Mouse (Mus musculus) lung, postnatal 0 days (tissue): ENCODE data around the gene Zfyve21. TPM values are rescaled to one million over a fixed set of nuclear protein-coding genes. Genes with fewer than 3 reads are reported as not detected.

ENCODE experiments used
- ATAC-seq: fragments of 200-750 bp; cut with Nextera tagmentation; 2 replicates; pipeline ENCODE4 v1.8.0; 2017; ENCODE audit warnings: moderate library complexity
- DNase-seq: peaks from one replicate; pipeline ENCODE4 v3.0.0-alpha.2; 2016; ENCODE audit warnings: low spot score
- H3K27ac ChIP-seq: fragments of 300-500 bp; sonication (generic); 2 replicates; pipeline ENCODE4 v1.5.1; 2014; ENCODE audit warnings: antibody characterized with exemption, mild to moderate bottlenecking, low read length, mixed read lengths
- H3K27me3 ChIP-seq: fragments of 300-500 bp; sonication (generic); replicated peaks from 2 replicates; pipeline ENCODE4 v1.6.1; 2014; ENCODE audit warnings: low read length, mixed read lengths; ENCODE audit not compliant: insufficient read depth
- H3K36me3 ChIP-seq: fragments of 300-500 bp; sonication (generic); 2 replicates; pipeline ENCODE4 v1.6.1; 2014; ENCODE audit warnings: low read length, mixed read lengths; ENCODE audit not compliant: insufficient read depth
- H3K4me1 ChIP-seq: fragments of 300-500 bp; sonication (generic); 2 replicates; pipeline ENCODE4 v1.6.1; 2014; ENCODE audit warnings: antibody characterized with exemption, low read depth, low read length, mixed read lengths; ENCODE audit not compliant: insufficient read depth
- H3K4me2 ChIP-seq: fragments of 300-500 bp; sonication (generic); replicated peaks from 2 replicates; pipeline ENCODE4 v1.6.1; 2014; ENCODE audit warnings: low read depth, mild to moderate bottlenecking, low read length, moderate library complexity, mixed read lengths
- H3K4me3 ChIP-seq: fragments of 300-500 bp; sonication (generic); 2 replicates; pipeline ENCODE4 v1.5.1; 2014; ENCODE audit warnings: low read depth, low read length
- H3K9ac ChIP-seq: fragments of 300-500 bp; sonication (generic); replicated peaks from 2 replicates; pipeline ENCODE4 v1.6.1; 2014; ENCODE audit warnings: low read depth, mild to moderate bottlenecking
- H3K9me3 ChIP-seq: fragments of 300-500 bp; sonication (generic); 2 replicates; pipeline ENCODE4 v1.6.1; 2016; ENCODE audit warnings: low read length, mixed read lengths
- CTCF ChIP-seq: IDR thresholded peaks from 2 replicates; pipeline ENCODE4 v1.5.1; 2016; ENCODE audit warnings: antibody characterized with exemption, mild to moderate bottlenecking
- EP300 ChIP-seq: IDR thresholded peaks from 2 replicates; pipeline ENCODE4 v1.6.1; 2016; ENCODE audit warnings: antibody characterized with exemption, mild to moderate bottlenecking, control low read depth
- WGBS: fragments of 180-500 bp; shearing (Covaris S2); extraction: QIAGEN DNeasy Blood & Tissue Kit; methylation state at CpG from one replicate; pipeline ENCODE4 v1.1.7; 2014; 5-methylcytosine and 5-hydroxymethylcytosine counted together
- polyA plus RNA-seq: library from polyadenylated mRNA; unstranded; fragments of >200 nt; fragmentation: Nextera tagmentation; extraction: Ambion mirVana; gene quantifications from 2 replicates; pipeline ENCODE4 v1.2.1, GENCODE M21; 2015

Gene Zfyve21
- polyA plus RNA-seq, 1 experiment from 2014 or later = 163 TPM

DNA sequence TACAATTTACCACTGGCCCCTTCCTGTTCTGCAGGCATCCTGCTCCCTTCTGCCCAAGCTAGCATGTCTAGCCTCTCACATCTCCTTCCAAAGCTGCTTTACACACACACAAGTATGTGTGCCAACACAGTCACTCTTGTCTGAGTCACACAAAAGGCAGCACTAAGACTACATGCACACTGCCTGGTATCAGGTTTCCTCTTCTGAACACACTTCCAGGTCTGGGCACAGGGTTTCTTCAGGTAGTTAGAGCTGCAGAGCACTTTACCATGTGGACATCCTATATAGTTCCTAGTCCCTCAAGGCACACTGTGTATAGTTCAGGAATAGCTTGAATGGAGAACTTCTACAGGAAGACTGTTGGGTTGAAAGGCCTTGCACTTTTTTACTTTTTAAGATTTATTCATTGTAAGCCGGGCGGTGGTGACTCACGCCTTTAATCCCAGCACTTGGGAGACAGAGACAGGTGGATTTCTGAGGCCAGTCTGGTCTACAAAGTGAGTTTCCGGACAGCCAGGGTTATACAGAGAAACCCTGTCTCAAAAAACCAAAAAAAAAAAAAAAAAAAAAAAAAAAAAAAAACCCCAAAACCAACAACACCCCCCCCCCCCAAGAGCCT lies 50.3 kb downstream of the Zfyve21 start:
- Histone ChIP-seq H3K4me2 (no peak overlapping the region), H3K9me3 (no peaks in the 10 kb centered on the region), H3K36me3 (peaks cover 27% of the 10 kb centered on the region; the same call in 1 of the 2 replicates), H3K27me3 (no peaks in the 10 kb centered on the region), H3K4me1 (no peaks in the 10 kb centered on the region), H3K9ac (no peak overlapping the region), H3K27ac (no peak overlapping the region), H3K4me3 (no peak overlapping the region)
- DNase-seq = no peak
- TF ChIP-seq CTCF (no peak), EP300 (no peak)
- 91% methylated on average over 4 of the region's 4 CpGs for WGBS
- no peak for ATAC-seq

DNA sequence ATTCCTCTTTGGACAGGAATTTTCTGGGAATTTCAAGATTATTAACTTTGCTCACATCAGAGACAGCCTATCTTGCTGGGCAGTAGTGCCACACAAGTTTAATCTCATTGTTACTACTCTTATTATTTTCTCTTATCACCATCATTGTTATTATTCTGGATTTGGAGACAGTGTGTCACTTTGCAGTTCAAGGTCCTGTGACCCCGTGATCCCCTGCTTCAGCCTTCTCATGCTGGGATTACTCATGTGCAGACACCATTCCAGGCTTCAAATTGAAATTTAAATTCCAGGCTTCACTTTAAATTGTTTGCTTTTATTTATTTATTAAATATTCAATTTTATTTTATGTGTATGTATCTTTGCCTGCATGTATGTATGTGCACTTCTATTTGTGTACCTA lies 55.8 kb downstream of the Zfyve21 start:
- TF ChIP-seq EP300 = no peak
- TF ChIP-seq CTCF = no peak
- Histone ChIP-seq H3K4me2 (no peak overlapping the region), H3K9ac (no peak overlapping the region), H3K36me3 (peaks cover 17% of the 10 kb centered on the region; the same call in 1 of the 2 replicates), H3K4me3 (no peak overlapping the region), H3K9me3 (no peaks in the 10 kb centered on the region), H3K27me3 (no peaks in the 10 kb centered on the region), H3K4me1 (no peaks in the 10 kb centered on the region), H3K27ac (no peak overlapping the region)
- ATAC-seq (no peak), DNase-seq (no peak)
- 88% methylated on average over 1 of the region's 1 CpGs for WGBS

DNA sequence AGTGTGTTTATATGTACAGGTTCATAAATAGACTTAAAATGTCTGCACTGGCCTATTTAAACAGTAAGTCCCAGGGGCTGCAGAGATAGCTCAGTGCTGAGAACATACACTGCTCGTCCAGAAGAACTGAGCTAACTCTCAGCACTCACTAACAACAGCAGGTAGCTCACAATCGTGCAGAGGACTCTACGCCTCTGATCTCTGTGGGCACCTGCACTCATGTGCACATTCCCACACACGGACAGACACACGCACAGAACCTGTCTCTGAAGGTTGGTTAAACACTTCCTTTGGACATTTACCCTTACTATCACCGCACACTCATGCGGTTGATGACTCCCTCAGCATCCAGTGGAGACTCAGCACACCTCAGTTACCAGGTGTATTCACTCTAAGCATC lies 56.8 kb downstream of the Zfyve21 start:
- H3K27ac ChIP-seq = no peak overlapping the region
- no peaks in the 10 kb centered on the region for H3K9me3 ChIP-seq
- no peak overlapping the region for H3K9ac ChIP-seq
- no peaks in the 10 kb centered on the region for H3K27me3 ChIP-seq
- ATAC-seq = no peak
- peaks cover 11% of the 10 kb centered on the region; the same call in 1 of the 2 replicates for H3K36me3 ChIP-seq
- no peaks in the 10 kb centered on the region for H3K4me1 ChIP-seq
- H3K4me2 ChIP-seq = no peak overlapping the region
- 91% methylated on average over 7 of the region's 7 CpGs for WGBS
- no peak overlapping the region for H3K4me3 ChIP-seq
- TF ChIP-seq CTCF = no peak
- no peak for TF ChIP-seq EP300
- no peak for DNase-seq

DNA sequence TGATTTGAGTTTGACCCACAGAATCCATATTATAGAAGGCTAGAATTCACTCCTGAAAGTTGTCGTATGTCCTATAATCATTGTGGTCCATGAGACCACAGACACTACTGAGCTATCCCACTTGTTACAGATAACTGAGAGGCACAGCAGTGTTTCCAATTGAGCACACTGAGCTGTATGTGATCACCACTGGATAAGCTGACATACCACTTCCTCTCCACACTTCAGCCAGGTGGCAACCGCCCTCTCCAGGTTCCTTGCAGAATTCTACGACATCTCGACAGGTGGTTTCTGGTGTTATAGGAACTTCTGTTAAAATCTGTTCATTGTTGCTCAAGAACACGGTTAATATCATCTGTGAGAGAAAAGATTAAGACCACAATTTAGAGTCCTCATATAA lies 58.1 kb downstream of the Zfyve21 start:
- no peak overlapping the region for H3K9ac ChIP-seq
- H3K4me2 ChIP-seq = no peak overlapping the region
- ATAC-seq (no peak), DNase-seq (no peak)
- no peak overlapping the region for H3K4me3 ChIP-seq
- 88% methylated on average over 5 of the region's 5 CpGs for WGBS
- H3K9me3 ChIP-seq = no peaks in the 10 kb centered on the region
- H3K4me1 ChIP-seq = no peaks in the 10 kb centered on the region
- no peaks in the 10 kb centered on the region for H3K27me3 ChIP-seq
- TF ChIP-seq EP300 = no peak
- no peak for TF ChIP-seq CTCF
- 0 out of 2 replicates have a peak, but pooled peaks cover 6% of the 10 kb centered on the region for H3K36me3 ChIP-seq
- no peak overlapping the region for H3K27ac ChIP-seq

DNA sequence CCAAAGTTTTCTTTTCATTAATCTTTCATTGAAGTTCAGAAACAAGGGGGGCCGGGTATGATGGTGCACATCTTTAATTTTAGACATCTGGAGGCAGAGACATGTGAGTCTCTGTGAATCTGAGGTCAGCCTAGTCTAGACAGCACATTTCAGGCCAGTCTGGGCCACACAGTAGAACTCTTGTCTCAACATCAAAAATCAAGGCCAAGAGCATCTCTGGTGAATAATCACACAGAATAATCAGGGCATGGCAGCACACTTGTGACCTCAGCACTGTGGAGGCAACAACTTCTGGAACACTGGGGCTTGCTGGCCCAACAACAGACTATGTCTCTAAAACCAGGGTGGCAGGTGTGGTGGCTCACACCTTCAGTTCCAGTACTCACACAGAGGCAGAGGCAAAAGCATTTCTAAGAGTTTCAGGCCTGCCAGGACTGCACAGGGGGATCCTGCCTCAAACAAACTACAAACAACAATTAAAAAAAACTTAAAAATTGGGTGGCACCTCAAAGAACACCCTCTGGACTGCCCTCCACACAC lies 60.7 kb downstream of the Zfyve21 start:
- no peaks in the 10 kb centered on the region for H3K9me3 ChIP-seq
- H3K4me1 ChIP-seq = no peaks in the 10 kb centered on the region
- no peak for ATAC-seq
- no peak overlapping the region for H3K4me2 ChIP-seq
- H3K27ac ChIP-seq = no peak overlapping the region
- no peak overlapping the region for H3K4me3 ChIP-seq
- WGBS = 62% methylated on average over 1 of the region's 1 CpGs
- no peaks in the 10 kb centered on the region for H3K27me3 ChIP-seq
- no peaks in the 10 kb centered on the region for H3K36me3 ChIP-seq
- TF ChIP-seq CTCF (no peak), EP300 (no peak)
- no peak for DNase-seq
- no peak overlapping the region for H3K9ac ChIP-seq

DNA sequence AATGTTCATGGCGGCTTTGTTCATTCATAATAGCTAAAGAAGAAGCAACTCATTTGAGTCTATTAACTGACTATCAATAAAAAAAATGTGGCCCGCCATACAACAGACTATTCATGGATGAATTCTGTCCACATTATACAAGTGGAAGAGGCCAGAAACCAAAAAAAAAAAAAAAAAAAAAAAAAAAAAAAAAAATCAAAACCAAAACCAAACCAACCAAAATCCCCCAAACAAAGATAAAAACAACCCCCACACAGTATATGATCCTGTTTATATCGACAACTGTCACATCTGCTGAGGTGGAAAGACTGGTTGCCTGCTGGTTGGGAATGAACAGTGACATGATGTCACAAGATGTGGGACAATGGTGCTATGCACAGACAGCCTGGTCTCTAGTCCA lies 61.5 kb downstream of the Zfyve21 start:
- H3K36me3 ChIP-seq = no peaks in the 10 kb centered on the region
- no peak for ATAC-seq
- no peak for TF ChIP-seq EP300
- no peak for TF ChIP-seq CTCF
- no peak overlapping the region for H3K27ac ChIP-seq
- H3K4me3 ChIP-seq = no peak overlapping the region
- no peaks in the 10 kb centered on the region for H3K27me3 ChIP-seq
- DNase-seq = no peak
- H3K4me2 ChIP-seq = no peak overlapping the region
- WGBS = 81% methylated on average over 3 of the region's 3 CpGs
- no peaks in the 10 kb centered on the region for H3K4me1 ChIP-seq
- H3K9me3 ChIP-seq = no peaks in the 10 kb centered on the region
- H3K9ac ChIP-seq = no peak overlapping the region
